Mouse (Mus musculus) MN1 (cell line): ENCODE measurements at regions not wholly inside any gene's neighbourhood (a gene's known extent, or its start where the extent isn't known, plus 50 kb on each side); places are given as distances from the start of the nearest gene placed in this dataset.

ENCODE experiments used
- DNase-seq: peaks from one replicate; pipeline ENCODE4 v3.0.0-alpha.2; 2016; ENCODE audit warnings: low spot score

DNA sequence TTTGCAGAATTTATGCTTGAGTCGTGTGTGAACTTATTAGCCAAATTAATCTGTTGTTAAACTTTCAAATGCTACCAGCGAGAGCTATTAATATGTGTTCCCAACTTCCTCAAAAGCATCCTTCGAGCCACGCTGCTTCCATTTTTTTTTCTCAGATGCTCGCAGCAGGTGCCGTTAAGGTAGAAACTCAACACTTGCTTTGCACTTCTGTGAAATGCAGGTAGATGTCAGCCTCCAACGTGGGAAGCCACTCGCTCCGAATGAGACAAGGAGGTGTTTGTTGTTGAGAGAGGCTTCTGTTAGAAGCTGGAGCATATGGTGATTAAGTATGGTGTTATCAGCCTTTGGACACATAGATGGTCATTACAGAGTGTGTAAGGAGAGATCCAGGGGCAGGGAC is 433.1 kb upstream of the Adgrl2 start:
- no peak for DNase-seq

DNA sequence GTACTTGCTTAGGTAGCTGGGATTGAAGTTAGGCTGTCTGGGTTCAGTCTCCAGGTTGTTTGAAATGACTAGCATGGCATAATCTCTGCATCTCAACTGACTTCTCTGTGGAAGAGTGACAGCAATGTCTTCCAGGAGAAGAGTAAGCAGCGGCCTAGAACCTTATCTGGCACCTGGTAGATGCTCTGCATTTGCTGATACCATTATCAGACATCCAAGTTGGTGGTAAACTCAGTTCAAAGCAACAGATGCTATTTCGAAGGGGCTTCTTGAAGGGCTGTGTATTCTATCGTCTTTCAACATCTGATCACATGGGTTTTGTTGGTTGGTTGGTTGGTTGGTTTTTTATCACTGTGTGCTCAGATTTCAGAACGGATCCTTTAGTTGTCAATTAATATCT is 424.7 kb upstream of the Adgrl2 start:
- DNase-seq, result no peak

DNA sequence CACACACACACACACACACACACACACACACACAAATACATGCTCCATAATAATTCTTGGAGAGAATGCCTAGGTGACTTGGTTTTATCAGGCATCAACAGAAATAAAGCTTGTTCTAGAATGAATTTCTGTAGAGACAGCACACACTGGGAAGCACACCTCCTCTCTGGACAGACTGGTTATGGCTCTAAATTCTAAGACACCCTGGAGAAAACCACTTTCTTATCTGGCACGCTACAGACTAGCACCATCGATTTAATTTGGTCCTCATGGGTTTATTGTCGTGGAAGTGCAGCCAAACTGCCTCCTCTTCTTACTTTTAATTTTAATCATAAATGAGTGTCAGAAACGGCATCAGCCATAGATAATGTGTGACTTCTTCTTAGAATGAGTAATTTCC is 422.8 kb upstream of the Adgrl2 start:
- DNase-seq, result no peak

DNA sequence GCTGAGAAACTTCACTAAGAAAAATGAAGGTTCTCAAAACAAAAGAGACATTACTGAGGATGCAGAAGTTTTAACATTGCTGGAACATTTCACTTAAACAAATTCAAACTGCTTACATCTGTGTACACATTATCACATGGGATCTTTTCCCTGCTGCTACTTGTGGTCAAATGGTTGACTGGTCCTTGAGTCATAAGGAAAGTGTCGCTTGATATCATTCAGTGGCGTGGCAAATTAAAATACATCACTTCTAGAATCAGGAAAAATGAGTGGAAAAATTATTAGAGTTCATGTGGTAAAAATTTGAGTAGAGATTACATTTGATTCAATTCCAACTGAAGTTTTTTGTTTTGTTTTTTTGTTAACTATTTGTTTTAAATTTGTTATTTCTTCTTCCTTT is 420.2 kb upstream of the Adgrl2 start:
- no peak for DNase-seq

DNA sequence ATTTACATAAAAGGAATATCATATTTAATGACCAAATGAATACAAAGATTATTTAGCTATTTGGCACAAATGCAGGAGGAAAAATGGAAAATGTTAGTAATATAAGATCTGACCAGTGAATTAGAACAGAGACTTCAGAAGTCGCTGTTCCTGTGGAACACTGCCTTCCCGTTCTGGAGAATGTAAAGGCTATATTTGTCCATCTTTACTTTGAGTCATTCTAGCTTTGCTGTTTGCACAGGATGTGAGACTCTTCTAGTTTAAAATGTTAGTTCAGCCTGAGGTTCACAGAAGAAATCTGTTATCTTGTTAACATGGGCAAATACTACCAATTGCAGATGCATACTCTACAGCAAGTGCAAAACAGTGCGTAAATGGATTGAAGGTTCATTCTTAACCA is 418.5 kb upstream of the Adgrl2 start:
- DNase-seq, result no peak

DNA sequence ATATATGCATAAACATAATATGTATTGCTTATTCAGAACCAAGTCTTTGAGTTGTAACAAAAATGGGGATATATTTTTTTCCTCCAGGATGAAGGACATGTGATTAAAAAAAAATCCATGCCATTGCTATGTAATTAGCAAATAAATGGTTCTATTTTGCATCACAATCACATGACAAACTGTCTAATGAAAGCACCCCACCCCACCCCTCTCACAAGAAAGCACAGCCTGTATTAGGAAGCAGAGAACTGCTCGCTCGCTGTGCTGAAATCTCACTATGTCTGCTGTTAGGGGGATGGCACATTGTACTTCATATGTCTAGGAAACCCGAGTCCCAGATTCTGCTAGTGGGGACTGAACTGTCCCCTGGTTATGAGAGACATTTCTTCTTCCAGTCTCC is 415.5 kb upstream of the Adgrl2 start:
- DNase-seq, result no peak

DNA sequence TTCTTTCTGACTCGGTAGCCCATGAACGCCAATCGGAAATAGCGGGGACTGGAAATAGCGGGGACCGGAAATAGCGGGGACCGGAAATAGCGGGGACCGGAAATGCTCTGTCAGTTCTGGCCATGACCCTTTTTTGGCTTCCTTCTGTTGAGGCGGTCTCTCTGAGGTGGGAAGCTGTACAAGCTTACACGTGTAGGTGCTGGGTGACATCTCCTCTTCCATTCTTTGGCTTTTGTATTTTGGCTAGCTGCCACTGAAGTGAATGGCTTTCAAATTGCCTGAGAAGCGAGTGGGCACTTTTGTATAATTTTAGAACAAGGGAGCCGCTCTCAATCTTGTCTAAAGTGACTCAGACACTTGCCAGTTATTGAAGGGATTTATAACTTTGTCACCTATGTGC is 414.3 kb upstream of the Adgrl2 start:
- DNase-seq, result no peak

DNA sequence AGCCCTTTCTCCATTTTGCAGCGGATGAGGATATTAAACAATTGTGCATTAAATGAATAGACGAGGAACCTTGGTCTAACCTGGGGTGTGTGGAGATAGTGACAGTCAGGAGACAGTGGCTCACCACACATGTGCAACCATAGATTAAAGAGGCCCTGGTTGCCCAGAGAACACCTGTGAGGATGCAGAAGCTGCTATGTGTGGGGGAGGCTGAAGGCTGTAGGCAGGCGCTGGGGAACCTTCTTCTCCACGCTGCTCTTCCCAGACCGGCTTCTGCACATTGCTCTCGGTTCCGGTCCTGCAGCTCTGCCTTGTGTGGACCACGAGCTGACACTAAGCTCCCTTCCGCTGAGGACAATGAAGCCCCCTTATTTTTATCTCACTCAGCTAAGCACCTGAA is 412.1 kb upstream of the Adgrl2 start:
- DNase-seq, result no peak

DNA sequence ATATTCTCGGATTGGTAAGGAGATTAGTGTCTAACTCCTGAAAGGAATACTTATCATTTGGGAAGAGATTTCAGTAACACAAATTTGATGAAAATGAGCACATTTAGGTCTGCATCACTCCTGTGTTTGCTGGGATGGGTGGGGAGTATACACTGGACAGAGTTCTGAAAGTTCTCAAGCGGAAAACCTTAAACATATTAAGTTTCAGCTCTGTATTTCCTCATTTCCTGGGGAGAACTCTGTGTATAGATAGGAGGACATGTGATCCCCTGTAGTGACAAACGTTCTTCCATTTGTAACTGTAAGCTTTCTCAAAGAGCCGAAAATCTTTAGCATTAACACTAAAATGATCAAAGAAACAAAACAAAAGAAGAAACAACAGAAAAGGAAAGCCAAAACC is 404.7 kb upstream of the Adgrl2 start:
- no peak for DNase-seq

DNA sequence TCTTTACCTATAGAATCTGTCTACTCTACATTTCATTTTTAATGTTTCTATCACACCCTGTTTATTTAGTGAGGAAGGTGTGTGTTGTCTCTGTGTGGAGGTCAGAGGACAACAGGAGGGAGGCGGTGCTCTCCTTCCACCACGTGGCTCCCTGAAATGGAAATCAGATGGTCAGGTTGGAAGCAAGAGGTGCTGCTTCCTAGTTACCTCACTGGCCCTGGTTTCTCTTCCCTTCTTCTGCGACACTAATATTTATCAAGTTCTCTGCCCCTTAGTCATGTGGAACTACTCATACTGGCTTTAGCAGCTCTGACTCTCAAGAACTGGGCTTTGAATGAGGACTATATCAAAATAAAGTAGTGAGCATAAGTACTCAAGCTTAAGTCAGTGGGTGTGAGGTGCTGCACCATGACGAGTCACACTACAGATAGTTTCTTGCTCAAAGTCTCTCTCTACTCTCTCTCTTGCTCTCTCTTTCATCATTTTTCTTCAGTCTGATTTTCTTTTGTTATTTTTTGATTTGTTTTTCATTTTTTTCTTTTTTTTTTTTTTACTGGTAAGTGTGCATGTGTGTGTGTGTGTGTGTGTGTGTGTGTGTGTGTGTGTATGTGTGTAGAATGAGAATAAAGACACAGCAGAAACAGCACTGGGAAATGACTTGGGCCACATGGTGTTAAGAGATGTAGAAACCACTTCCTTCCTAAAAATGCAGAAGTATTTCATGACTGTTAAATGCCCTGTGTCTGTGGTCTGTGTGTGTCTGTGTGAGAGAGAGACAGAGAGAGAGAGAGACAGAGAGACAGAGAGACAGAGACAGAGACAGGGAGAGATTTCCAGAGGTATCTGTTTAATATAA is 403.2 kb upstream of the Adgrl2 start:
- DNase-seq, result no peak

DNA sequence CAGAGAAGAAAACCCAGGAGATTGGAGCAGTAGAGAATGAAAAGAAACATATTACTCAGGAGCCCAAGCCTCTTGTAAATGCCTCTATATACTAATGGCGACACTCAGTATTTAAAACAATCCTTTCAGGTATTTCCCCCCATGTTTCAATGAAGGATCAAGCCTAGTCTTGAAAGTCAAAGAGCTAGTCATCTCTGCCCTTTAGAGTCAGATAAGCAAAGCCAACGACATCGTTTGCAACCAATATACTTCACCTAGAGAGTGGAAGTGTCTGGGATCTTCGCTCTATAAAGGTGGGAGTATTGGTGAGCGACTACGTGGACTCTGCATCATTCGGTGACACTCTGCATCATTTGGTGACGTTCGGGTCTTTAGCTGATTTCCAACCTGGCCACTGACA is 401.8 kb upstream of the Adgrl2 start:
- no peak for DNase-seq

DNA sequence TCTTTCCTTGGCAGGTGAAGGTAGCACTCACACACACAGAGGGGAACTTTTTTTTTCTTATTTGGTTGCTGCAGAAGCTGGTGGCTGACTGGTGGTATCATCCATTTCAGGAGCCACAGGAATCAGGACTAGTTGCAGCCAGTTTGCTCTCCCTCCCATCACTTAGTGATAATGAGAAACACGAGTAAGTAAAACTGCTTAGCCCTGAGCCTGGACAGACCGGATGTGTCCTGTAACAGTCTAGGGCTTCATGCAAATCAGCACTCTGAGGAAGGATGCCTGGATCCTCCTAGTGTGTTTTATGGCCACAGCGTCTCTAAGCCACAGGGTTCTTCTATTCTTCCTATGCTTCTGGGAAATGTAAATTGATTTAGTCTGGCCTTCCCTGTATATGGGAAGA is 397.2 kb upstream of the Adgrl2 start:
- DNase-seq, result no peak

DNA sequence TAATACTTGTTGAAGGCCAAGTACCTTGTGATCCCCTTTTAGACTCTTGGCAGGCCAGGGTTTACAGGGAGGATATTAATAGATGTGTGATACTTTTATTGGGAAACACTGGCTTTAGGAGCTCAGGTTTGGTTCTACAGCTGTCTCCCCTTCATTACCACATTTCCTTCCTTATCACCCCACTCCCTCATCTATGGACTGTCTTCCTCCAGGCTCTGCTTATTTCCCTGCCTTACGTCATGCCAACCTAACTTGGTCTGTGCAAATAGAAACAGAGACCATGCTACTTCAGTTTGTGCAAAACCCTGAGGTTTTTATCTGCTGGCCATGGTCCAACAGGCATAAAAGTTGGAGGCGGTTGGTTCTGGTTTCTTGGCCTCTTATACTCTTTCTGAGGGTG is 395.7 kb upstream of the Adgrl2 start:
- DNase-seq, result no peak

DNA sequence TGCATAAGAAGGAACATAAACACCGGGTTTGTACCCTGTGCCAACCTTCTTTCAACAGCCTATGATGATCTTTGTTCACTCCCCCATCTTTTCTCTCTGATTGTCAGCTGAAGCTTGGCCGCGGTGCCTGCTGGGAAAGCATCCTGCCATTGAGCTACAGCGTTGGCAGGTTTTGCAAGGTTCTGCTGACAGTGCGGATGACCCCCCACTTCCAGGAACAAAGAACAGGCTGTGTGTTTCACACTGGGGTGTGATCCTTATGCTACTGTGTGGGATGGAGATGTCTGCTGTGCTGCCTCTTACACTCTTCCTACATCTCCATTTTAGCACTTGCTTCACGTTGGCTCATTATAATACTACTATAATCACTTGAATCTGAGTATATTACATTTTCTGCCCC is 395.0 kb upstream of the Adgrl2 start:
- no peak for DNase-seq

DNA sequence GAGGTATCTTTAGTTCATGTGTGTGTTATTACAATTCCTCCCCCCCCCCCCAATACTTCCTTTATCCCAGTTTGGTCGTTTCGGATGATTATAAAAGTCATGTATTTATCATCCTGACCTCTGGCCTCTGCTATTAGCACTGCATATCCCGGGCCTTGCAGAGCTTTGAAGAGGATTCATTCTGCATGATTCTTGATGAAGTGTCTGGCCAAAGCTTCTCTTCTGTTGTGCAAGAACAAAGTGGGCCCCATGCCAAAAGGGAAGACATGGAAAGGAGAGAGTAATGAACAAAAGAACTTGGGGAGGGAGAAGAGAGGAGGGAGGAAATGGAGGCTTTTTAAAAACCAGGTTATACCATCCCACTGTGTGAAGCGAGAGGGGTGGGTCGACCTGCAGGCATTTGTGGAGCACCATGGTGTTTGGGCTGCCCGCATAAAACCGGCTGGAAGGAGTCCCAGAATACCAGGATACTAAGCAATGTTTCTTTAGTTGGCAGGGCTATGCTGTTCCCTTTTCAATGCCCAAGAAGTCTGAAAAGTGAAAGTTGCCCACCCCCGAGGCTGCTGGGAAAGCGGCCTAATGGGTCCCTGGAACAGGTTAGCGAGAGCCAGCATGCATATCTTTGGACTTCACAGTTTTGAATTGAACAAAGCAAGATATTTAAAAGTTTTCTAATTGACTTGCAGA is 391.3 kb upstream of the Adgrl2 start:
- no peak for DNase-seq

DNA sequence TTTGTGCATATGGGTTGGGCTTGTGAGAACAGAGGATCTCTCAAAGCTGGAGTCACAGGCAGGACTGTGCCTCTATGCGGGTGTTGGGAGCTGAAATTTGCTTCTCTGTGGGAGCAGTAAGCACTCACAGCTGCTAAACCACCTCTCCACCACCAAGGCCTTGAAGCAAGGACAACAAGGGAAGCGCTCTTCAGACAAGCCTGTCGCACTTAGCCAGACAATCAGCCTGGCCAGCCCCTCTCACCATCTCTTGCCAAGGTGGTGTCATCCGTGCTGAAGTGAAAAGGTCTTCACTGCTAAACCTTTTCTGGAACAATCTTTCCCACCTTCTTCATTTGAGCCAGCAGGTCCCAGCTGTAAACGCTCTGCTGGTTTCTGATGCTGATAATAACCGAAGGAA is 390.7 kb upstream of the Adgrl2 start:
- DNase-seq, result no peak

DNA sequence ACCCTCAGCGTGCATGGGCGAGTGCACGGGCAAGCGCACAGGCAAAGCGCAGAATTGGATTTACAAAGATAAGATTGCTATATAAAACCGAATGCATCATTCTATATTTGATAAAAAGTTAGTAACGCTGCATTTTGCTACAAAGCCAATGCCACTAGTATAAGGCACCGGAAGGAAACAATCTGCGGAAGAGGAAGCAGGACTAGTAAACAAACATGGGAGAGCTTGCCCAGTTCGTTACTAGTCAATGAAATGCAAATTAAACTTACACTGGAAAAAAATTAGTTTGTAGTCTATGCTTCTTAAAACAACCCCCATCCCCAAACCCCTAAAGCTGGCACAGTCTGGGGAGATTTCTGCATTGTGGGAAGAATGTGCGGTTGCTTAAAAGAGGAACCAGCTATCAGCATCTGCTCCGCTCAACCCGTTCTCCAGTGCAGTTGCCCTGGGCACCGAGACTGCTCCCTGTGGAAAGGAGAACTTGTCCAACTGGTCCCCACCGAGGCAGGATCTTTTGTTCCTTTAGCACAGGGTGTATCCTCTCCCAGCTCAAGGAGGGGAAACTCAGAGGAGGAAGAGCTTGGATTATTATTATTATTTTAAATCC is 389.6 kb upstream of the Adgrl2 start:
- DNase-seq, result no peak

DNA sequence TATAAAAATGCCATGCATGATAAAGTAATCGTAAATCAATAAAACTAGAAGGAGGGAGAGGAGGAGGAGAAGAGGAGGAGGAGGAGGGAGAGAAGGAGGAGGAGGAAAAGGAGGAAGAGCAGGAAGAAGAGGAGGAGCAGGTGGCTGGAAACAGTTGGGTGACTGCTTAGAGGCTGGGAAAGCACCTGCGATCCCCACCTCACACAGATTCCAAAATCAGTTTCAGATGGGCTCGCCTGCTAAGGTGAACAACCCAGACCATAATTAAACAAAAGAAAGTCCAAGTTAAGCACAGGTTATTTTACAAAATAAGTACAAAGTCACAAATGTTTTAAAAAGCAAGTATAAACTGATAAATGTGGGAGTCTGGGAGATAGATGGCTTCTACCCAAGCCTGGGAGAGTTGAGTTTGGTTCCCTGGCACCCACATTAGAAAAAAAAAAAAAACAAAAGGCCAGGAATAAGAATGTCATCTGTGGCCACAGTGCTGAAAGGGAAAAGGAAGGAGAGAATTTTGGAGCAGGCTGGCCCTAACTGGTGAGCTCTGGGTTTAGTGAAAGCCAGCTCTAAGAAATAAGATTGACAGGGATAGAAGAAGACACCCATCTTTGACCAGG is 389.0 kb upstream of the Adgrl2 start:
- no peak for DNase-seq

DNA sequence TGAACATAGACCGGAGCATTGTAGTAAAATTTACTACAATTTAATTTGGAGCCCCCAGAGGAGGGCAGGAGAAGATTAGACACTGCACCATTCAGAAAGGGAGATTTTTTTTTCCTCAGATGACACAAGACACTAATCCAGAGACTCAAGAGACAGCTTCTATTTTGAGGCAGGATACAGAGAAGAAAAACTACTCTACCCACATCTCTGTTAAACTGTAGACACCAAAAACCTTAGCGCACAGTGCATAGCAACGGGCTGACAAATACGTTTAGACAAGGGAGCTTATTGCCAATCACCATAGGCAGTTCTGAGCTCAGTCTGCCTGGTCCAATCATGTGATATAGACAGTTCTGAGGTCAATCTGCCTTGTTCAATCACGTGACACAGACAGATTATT is 381.1 kb upstream of the Adgrl2 start:
- DNase-seq, result no peak

DNA sequence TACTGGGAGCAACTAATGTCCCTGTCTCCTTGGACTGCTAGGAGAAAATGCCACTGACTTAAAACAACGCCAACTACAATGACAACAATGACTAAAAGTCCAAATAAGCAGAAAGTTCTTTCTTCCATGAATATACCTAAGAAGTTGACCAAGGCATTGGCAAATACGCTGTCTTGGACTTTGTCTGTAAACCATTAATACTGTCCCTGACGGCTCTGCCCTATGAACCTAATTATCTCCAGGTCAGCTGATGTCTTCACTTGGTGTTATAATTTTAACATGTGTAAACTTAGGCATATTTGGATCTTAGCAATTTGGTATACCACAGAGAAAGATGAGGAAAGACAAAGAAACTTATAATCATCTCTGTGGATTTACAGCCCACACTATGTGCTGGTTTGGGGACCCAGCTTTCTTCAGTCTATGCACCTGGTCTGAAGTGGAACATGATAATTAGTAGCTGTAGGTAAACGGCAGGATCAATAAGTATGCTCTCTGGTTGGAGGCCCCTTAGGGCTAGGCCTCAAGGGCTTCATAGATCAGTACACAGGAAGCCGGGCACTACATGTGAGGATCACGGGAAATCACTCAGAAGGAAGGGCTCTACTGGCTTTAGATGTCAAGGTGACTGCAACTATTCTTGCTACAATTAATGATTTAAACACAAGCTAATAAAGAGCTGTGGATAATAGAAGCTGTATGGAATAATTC is 380.3 kb upstream of the Adgrl2 start:
- no peak for DNase-seq

DNA sequence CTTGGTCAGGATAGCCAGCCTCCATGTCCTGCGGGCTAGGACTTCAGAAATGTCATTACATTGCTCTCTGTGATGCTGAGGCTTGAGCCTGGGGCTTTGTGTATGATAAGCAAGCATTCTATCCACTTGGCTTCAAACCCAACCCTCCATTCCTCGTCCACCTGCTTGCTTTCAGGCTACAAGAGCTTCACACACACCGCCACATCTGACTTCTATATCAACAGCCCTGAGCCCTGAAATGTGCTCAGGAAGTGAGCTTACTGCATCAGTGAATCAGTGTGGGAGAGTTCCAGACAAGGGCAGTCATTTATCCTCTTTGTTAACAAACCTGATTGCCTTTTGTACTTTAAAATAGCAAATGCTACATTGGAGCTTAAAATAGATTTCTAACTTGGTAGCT is 377.5 kb upstream of the Adgrl2 start:
- no peak for DNase-seq

DNA sequence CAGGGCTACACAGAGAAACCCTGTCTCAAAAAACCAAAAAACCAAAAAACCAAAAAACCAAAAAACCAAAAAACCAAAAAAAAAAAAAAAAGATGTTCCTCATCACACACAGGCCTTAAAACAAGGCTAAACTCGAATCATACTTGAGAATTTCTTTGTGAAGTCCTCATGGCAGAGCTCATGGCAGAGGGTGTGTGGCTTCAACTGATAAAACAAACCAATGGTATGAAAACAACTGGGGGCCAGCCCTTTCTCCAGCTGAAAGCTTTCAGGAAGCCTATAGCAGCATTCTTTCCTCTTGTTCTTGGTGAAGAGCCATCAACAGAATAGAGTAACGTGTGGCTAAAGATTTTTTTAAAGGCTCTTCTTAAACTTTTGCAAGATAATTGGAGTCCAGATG is 369.8 kb upstream of the Adgrl2 start:
- no peak for DNase-seq
